Mouse (Mus musculus) midbrain, embryonic 14.5 days (tissue): ENCODE data around the gene Slc9b1. TPM values are rescaled to one million over a fixed set of nuclear protein-coding genes. Genes with fewer than 3 reads are reported as not detected.

Experiments
- ATAC-seq: fragments of 200-750 bp; cut with Nextera tagmentation; 2 replicates; pipeline ENCODE4 v1.8.0; 2017; ENCODE audit warnings: moderate number of reproducible peaks, moderate library complexity; ENCODE audit not compliant: low FRiP score, low TSS enrichment
- DNase-seq: peaks from one replicate; pipeline ENCODE4 v3.0.0-alpha.2; 2015
- H3K27ac ChIP-seq: fragments of 300-500 bp; sonication (generic); replicated peaks from 2 replicates; pipeline ENCODE4 v1.5.1; 2014; ENCODE audit warnings: mild to moderate bottlenecking, low read depth, low read length, moderate library complexity
- H3K27me3 ChIP-seq: fragments of 300-500 bp; sonication (generic); 2 replicates; pipeline ENCODE4 v1.6.1; 2014; ENCODE audit warnings: low read length, control low read depth, mixed read lengths; ENCODE audit not compliant: control insufficient read depth, insufficient read depth
- H3K36me3 ChIP-seq: fragments of 300-500 bp; sonication (generic); 2 replicates; pipeline ENCODE4 v1.6.1; 2014; ENCODE audit warnings: low read length, control low read depth; ENCODE audit not compliant: control insufficient read depth, insufficient read depth
- H3K4me1 ChIP-seq: fragments of 300-500 bp; sonication (generic); 2 replicates; pipeline ENCODE4 v1.6.1; 2014; ENCODE audit warnings: mild to moderate bottlenecking, antibody characterized with exemption, low read length, control low read depth; ENCODE audit not compliant: control insufficient read depth, insufficient read depth
- H3K4me2 ChIP-seq: fragments of 300-500 bp; sonication (generic); 2 replicates; pipeline ENCODE4 v1.6.1; 2014; ENCODE audit warnings: mild to moderate bottlenecking, low read length, moderate library complexity
- H3K4me3 ChIP-seq: fragments of 300-500 bp; sonication (generic); replicated peaks from 2 replicates; pipeline ENCODE4 v1.5.1; 2014; ENCODE audit warnings: low read depth, low read length
- H3K9ac ChIP-seq: fragments of 300-500 bp; sonication (generic); replicated peaks from 2 replicates; pipeline ENCODE4 v1.6.1; 2014; ENCODE audit warnings: mild to moderate bottlenecking, low read length, moderate library complexity
- H3K9me3 ChIP-seq: fragments of 300-500 bp; sonication (generic); 2 replicates; pipeline ENCODE4 v1.6.1; 2016; ENCODE audit warnings: low read length, control low read depth, mixed read lengths; ENCODE audit not compliant: control insufficient read depth
- WGBS: fragments of 180-500 bp; shearing (Covaris S2); extraction: QIAGEN DNeasy Blood & Tissue Kit; methylation state at CpG from one replicate; pipeline ENCODE4 v1.1.7; 2014; 5-methylcytosine and 5-hydroxymethylcytosine counted together
- polyA plus RNA-seq: library from polyadenylated mRNA; unstranded; fragments of >200 nt; fragmentation: Nextera tagmentation; extraction: Ambion mirVana; gene quantifications from 2 replicates; pipeline ENCODE4 v1.2.1, GENCODE M21; 2014

Slc9b1 gene
- polyA plus RNA-seq, 1 experiment from 2014 or later = not detected

DNA sequence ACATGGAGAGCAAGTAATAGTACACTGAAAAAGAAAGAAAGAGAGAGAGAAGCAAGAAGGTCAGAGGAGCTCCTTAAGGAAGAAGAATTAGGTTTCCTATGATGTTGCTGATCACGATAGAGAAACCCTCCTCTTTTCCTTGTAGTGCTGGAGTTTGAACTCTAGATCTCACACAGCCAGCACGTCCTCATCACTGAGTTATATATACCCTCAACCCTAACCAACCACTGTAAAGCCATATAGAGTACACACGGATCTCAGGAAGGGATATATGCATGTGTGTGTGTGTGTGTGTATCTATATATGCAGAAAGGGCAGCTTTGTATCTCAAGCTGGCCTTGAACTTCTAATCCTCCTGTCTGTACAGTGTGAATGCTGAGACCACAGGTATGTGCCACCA lies 69.4 kb downstream of the Slc9b1 start:
- no peak overlapping the region for H3K9ac ChIP-seq
- ATAC-seq = no peak
- peaks cover 6% of the 10 kb centered on the region for H3K4me1 ChIP-seq
- 0 out of 2 replicates have a peak, but pooled peaks cover 5% of the 10 kb centered on the region for H3K36me3 ChIP-seq
- H3K27me3 ChIP-seq = no peaks in the 10 kb centered on the region
- WGBS = 88% methylated on average over 3 of the region's 3 CpGs
- no peak overlapping the region for H3K4me2 ChIP-seq
- no peak for DNase-seq
- H3K27ac ChIP-seq = no peak overlapping the region
- H3K4me3 ChIP-seq = no peak overlapping the region
- no peaks in the 10 kb centered on the region for H3K9me3 ChIP-seq

DNA sequence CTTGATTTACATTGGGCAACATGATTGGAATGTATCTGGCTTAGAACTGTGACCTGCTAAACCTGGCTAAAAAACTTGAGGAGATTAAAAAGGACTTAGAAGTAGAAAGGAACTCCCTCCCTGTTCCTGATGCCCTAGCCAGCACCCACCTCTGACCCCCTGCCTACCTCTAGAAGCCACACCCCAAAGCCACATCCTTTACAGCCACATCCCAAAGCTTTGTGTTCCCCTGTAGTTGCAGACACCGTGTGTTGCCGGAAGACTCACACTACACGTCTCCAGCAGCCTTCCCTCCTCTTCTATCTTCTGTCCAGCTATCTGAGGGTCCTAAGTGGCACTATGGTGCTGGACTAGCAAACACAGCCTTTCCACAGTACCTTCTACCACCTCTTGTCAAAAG lies 70.0 kb downstream of the Slc9b1 start:
- H3K9ac ChIP-seq = no peak overlapping the region
- ATAC-seq = no peak

DNA sequence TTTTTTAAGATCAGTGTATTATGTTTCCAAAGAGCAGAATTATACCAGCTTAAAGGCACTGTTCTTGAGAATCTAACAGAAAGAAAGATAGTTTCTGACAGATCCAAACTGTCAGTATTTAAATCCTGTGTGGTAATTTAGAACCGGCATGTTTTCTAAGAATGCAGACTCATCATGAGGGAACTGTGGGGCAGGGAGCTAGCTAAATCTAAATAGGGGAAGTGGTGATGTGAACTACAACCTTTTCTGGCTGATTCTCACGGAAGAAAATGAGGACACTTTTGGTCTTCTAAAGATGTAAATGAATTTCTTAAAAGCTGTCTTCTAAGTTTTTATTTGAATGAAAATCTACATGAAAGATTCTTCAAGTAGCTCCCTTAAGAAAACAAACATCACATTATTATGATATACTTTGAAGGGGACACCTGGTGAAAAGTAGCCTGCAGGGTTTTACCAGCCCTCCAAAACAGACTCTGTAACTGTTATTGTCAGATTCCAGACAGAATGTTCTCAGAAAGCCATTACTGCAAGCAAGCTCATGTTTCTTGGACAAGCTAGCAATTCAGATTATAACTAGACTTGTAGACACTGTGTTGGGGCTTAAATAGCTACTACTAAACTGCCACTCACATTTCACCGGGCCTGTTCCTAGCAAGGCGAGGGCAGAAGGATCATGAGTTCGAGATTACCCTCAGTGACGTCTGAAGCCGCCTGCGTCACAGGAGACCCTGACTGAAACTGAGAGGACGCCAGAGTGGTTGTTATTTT lies 72.9 kb downstream of the Slc9b1 start:
- 91% methylated on average over 9 of the region's 9 CpGs for WGBS
- no peak overlapping the region for H3K4me2 ChIP-seq

More for the DNA sequence above, 70.0 kb downstream of the Slc9b1 start:
- no peaks in the 10 kb centered on the region for H3K9me3 ChIP-seq
- H3K27ac ChIP-seq = no peak overlapping the region
- H3K27me3 ChIP-seq = no peaks in the 10 kb centered on the region
- H3K4me1 ChIP-seq = peaks cover 7% of the 10 kb centered on the region
- no peak overlapping the region for H3K4me2 ChIP-seq
- 87% methylated on average over 3 of the region's 3 CpGs for WGBS
- DNase-seq = no peak
- H3K36me3 ChIP-seq = 0 out of 2 replicates have a peak, but pooled peaks cover 5% of the 10 kb centered on the region
- no peak overlapping the region for H3K4me3 ChIP-seq

DNA sequence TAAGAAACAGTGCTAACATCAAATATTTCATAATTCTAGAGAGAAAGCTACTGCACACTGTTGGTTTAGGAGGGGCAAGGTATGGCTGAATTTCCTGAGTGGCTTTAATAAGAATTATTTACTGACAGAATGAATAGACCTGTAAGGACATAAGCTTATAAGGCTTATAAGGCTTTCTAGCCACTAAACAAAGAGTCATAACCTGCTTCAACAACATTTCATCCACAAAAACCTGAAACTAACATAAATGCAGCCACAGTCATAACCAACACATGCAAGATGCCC lies 73.4 kb downstream of the Slc9b1 start:
- Histone ChIP-seq H3K27ac (no peak overlapping the region), H3K4me2 (no peak overlapping the region), H3K4me1 (peaks cover 12% of the 10 kb centered on the region), H3K4me3 (no peak overlapping the region), H3K9me3 (no peaks in the 10 kb centered on the region), H3K9ac (no peak overlapping the region), H3K36me3 (0 out of 2 replicates have a peak, but pooled peaks cover 3% of the 10 kb centered on the region), H3K27me3 (no peaks in the 10 kb centered on the region)
- ATAC-seq = no peak
- DNase-seq = no peak

More for the DNA sequence above, 72.9 kb downstream of the Slc9b1 start:
- Histone ChIP-seq H3K27ac (no peak overlapping the region), H3K36me3 (0 out of 2 replicates have a peak, but pooled peaks cover 5% of the 10 kb centered on the region), H3K27me3 (no peaks in the 10 kb centered on the region), H3K4me1 (peaks cover 12% of the 10 kb centered on the region), H3K4me3 (no peak overlapping the region), H3K9me3 (no peaks in the 10 kb centered on the region), H3K9ac (no peak overlapping the region)
- DNase-seq = no peak
- ATAC-seq = no peak

DNA sequence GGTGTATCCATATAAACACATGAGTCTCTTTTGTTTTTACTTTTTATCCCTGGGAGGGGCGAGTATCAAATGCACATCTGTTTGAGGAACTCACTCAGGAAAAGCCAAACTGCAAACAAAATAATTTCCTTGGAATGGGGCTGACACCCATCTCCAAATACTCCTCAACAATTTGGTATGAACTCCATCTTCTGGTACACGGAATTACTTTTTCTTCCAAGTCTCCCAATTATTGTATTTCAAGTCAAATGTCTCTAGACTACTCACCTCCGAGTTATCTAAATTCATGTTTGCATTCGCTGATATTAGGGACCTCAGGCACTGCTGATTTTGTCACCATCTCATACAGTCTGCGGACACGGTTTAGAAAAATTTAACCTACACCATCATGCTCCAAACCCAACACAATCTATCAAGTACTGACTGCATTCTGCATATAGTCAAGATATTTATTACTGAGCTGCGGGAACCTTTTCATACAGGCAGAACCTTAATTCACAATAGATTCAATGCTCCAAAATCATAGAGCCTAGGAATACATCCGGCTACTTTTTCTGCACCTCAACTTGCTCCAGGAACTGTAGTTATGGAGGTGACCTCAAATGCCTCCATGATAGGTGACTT lies 74.5 kb downstream of the Slc9b1 start:
- no peak for ATAC-seq
- Histone ChIP-seq H3K27ac (peak overlapping the region; percentile 97), H3K4me2 (peak overlapping the region; percentile 72), H3K4me1 (peaks cover 12% of the 10 kb centered on the region), H3K36me3 (no peaks in the 10 kb centered on the region), H3K27me3 (no peaks in the 10 kb centered on the region), H3K9me3 (no peaks in the 10 kb centered on the region), H3K9ac (peak overlapping the region; percentile 88), H3K4me3 (peak overlapping the region; percentile 66)
- no peak for DNase-seq
- 31% methylated on average over 8 of the region's 8 CpGs for WGBS

DNA sequence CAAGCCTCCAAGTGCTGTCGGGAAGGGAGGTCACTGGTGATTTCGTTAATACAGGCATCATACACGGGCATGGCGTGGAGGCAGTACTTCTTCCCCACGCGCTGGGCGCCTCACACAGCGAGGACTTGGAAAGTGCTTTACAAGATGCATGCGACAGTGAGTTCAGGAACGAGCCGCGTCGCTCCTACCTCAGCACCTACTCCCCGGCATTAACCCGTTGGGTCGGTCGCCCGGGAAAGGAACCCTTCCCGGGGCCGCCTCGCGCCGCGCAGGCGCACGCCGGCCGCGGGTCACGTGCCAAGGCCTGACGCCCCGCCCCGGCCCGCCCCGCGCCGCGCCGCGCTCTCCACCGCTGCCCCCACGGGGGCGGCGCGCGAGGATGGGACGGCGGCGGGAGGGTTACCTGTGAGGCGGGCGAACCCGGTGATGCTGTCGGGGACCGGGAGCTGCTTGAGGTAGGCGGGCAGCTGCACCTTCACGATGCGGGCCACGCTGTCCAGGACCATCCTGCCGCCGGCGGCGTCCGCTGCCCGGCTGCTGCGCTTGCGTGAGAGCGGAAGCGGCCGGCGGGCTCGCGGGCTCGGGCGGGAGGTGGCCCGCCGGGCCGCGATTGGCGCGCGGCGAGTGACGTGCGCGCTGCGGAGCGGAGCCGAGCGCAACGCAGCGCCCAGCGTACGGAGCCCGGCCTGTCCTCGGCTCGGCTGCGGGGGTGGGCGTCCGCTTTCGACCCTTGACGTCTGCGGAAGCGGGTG lies 75.2 kb downstream of the Slc9b1 start:
- Histone ChIP-seq H3K4me3 (peak overlapping the region; percentile 66), H3K27me3 (no peaks in the 10 kb centered on the region), H3K27ac (peak overlapping the region; percentile 97), H3K9ac (peak overlapping the region; percentile 88), H3K4me1 (peaks cover 12% of the 10 kb centered on the region), H3K36me3 (no peaks in the 10 kb centered on the region), H3K9me3 (no peaks in the 10 kb centered on the region), H3K4me2 (peak overlapping the region; percentile 72)
- peak; percentile 98 for ATAC-seq
- DNase-seq = peak; percentile 96
- WGBS = under 1% methylated on average over 101 of the region's 103 CpGs

DNA sequence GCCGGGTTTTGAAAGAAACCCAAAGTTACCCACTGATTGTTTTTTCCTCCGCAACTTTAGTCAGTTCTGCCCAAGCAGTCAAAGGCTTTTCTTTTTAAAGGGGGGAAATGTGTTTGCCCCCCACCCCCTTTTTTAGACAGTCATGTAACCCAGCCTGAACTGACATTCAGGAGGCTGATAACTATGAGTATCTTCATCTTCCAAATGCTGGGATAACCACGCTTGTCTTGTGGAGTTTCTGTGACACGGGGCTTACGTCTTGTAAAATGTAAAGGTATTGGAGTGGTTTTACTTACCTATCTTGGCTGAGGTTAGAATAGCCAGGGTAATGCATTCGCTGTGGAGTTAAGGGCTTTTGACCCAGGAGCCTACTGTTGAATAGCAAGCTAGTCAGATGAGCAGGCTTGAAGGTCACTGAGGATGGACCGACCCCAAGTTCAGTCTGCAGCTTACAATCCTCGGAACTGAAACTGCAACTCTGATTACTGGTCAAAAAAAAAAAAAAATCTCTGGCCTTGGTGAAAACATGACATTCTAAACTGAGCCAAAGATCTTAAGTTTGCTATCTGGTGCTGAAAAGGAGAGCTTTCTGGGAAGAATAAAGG lies 75.9 kb downstream of the Slc9b1 start, which contains the start of gene Cisd2:
TSS of gene Cisd2 (minus strand) at position 318 of the 605 bp plus-strand sequence.
- ATAC-seq = peak; percentile 15; the same call in 1 of the 2 replicates
- WGBS = 2% methylated on average over 8 of the region's 8 CpGs

DNA sequence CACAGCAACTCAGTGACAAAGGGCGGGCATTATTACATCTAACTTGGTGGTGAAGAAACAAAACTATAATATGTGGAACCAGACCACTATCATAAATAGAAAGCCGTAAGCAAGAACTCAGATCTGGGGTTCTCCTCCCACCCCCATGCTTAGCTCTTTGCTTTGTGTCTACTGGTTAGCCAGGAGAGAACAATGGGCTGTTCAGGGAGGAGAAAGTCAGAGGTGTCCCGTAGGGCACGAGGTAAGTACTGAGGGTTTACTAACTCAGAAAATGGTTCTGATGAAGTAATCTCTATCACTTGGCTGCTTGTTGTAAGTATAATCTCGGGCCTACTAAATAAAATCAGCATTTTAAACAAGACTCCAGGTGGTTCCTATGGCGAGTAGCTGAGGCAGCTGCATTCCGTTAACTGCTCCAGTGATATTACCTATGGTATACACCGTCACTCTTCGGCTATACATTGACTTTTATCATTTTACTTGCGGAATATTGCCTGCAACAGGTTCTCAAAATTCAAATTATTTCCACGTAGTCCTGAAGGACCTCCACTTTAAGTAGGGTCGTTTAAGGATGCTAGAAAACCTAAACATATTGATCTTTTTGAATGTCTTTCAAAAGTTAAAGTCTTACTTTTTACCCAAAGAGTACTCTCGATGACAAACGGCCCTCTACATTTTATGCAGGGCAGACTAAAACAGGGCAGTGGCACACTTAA lies 89.2 kb downstream of the Slc9b1 start:
- Histone ChIP-seq H3K4me3 (peak overlapping the region; percentile 67), H3K27ac (peak overlapping the region; percentile 100), H3K9me3 (no peaks in the 10 kb centered on the region), H3K4me1 (peaks cover 22% of the 10 kb centered on the region), H3K36me3 (peaks cover 4% of the 10 kb centered on the region; the same call in 1 of the 2 replicates), H3K4me2 (peak overlapping the region; percentile 61), H3K27me3 (no peaks in the 10 kb centered on the region), H3K9ac (peak overlapping the region; percentile 69)
- WGBS = 32% methylated on average over 14 of the region's 14 CpGs
- DNase-seq (peak; percentile 21), ATAC-seq (no peak)

More for the DNA sequence above, 75.9 kb downstream of the Slc9b1 start, which contains the start of gene Cisd2:
- H3K36me3 ChIP-seq = no peaks in the 10 kb centered on the region
- H3K27ac ChIP-seq = peak within 1 kb of the TSS; percentile 97
- H3K27me3 ChIP-seq = no peaks in the 10 kb centered on the region
- H3K4me3 ChIP-seq = peak within 1 kb of the TSS; percentile 66
- peaks cover 12% of the 10 kb centered on the region for H3K4me1 ChIP-seq
- peak within 1 kb of the TSS; percentile 72 for H3K4me2 ChIP-seq
- DNase-seq = no peak
- peak within 1 kb of the TSS; percentile 88 for H3K9ac ChIP-seq
- no peaks in the 10 kb centered on the region for H3K9me3 ChIP-seq
